Mouse (Mus musculus) lung, embryonic 14.5 days (tissue): Measurements from ENCODE around the gene Fto. TPM values are rescaled to one million over a fixed set of nuclear protein-coding genes. Genes with fewer than 3 reads are reported as not detected.

Experiments used
- ATAC-seq: fragments of 200-750 bp; cut with Nextera tagmentation; 2 replicates; pipeline ENCODE4 v1.8.0; 2017; ENCODE audit warnings: mild to moderate bottlenecking, moderate TSS enrichment, moderate library complexity; ENCODE audit not compliant: insufficient read depth
- DNase-seq: peaks from one replicate; pipeline ENCODE4 v3.0.0-alpha.2; 2015
- H3K27ac ChIP-seq: fragments of 300-500 bp; sonication (generic); 2 replicates; pipeline ENCODE4 v1.5.1; 2014; ENCODE audit warnings: low read depth, mild to moderate bottlenecking, moderate library complexity
- H3K27me3 ChIP-seq: fragments of 300-500 bp; sonication (generic); 2 replicates; pipeline ENCODE4 v1.6.1; 2014; ENCODE audit warnings: low read length, control low read depth; ENCODE audit not compliant: insufficient read depth
- H3K36me3 ChIP-seq: fragments of 300-500 bp; sonication (generic); 2 replicates; pipeline ENCODE4 v1.6.1; 2014; ENCODE audit warnings: control low read depth; ENCODE audit not compliant: insufficient read depth
- H3K4me1 ChIP-seq: fragments of 300-500 bp; sonication (generic); 2 replicates; pipeline ENCODE4 v1.6.1; 2014; ENCODE audit warnings: antibody characterized with exemption, control low read depth; ENCODE audit not compliant: insufficient read depth
- H3K4me2 ChIP-seq: fragments of 300-500 bp; sonication (generic); 2 replicates; pipeline ENCODE4 v1.6.1; 2014; ENCODE audit warnings: mild to moderate bottlenecking
- H3K4me3 ChIP-seq: fragments of 300-500 bp; sonication (generic); 2 replicates; pipeline ENCODE4 v1.5.1; 2014; ENCODE audit warnings: low read depth, low read length
- H3K9ac ChIP-seq: fragments of 300-500 bp; sonication (generic); 2 replicates; pipeline ENCODE4 v1.6.1; 2014
- H3K9me3 ChIP-seq: fragments of 300-500 bp; sonication (generic); 2 replicates; pipeline ENCODE4 v1.6.1; 2016; ENCODE audit warnings: low read depth, low read length, control low read depth
- CTCF ChIP-seq: IDR thresholded peaks from 2 replicates; pipeline ENCODE4 v1.5.1; 2016; ENCODE audit warnings: antibody characterized with exemption, low read depth
- WGBS: fragments of 180-500 bp; shearing (Covaris S2); extraction: QIAGEN DNeasy Blood & Tissue Kit; methylation state at CpG from one replicate; pipeline ENCODE4 v1.1.7; 2014; 5-methylcytosine and 5-hydroxymethylcytosine counted together
- polyA plus RNA-seq: library from polyadenylated mRNA; unstranded; fragments of >200 nt; fragmentation: Nextera tagmentation; extraction: Ambion mirVana; gene quantifications from 2 replicates; pipeline ENCODE4 v1.2.1, GENCODE M21; 2014

The Fto gene
- polyA plus RNA-seq, 1 experiment from 2014 or later, result 104 TPM

GRCm38 (mm10) chr8:91607091-91607490 lies 293.8 kb downstream of the Fto start:
- H3K9ac ChIP-seq, result no peak overlapping the region
- H3K27ac ChIP-seq, result no peak overlapping the region
- H3K4me2 ChIP-seq, result no peak overlapping the region
- DNase-seq, result no peak
- no peak overlapping the region for H3K4me3 ChIP-seq
- H3K36me3 ChIP-seq, result no peaks in the 10 kb centered on the region
- 81% methylated on average over 5 of the region's 5 CpGs for WGBS
- no peaks in the 10 kb centered on the region for H3K9me3 ChIP-seq
- H3K4me1 ChIP-seq, result no peaks in the 10 kb centered on the region
- no peaks in the 10 kb centered on the region for H3K27me3 ChIP-seq
- no peak for TF ChIP-seq CTCF
- no peak for ATAC-seq

- Histone ChIP-seq H3K27me3 (no peaks in the 10 kb centered on the region), H3K27ac (no peak overlapping the region), H3K9me3 (no peaks in the 10 kb centered on the region), H3K4me3 (no peak overlapping the region), H3K36me3 (no peaks in the 10 kb centered on the region), H3K4me1 (peaks cover 10% of the 10 kb centered on the region), H3K9ac (no peak overlapping the region), H3K4me2 (no peak overlapping the region)
- DNase-seq (no peak), ATAC-seq (no peak)
- TF ChIP-seq CTCF, result no peak
- 46% methylated on average over 7 of the region's 7 CpGs for WGBS
Measured at GRCm38 (mm10) chr8:91611191-91611590, 297.9 kb downstream of the Fto start.

- no peak overlapping the region for H3K4me2 ChIP-seq
Measured at GRCm38 (mm10) chr8:91611723-91612362, 298.5 kb downstream of the Fto start.

GRCm38 (mm10) chr8:91612387-91613130 lies 299.2 kb downstream of the Fto start:
- ATAC-seq (peak; percentile 43; the same call in 1 of the 2 replicates), DNase-seq (no peak)
- Histone ChIP-seq H3K27ac (no peak overlapping the region), H3K36me3 (no peaks in the 10 kb centered on the region), H3K4me2 (no peak overlapping the region), H3K4me1 (peaks cover 10% of the 10 kb centered on the region), H3K9ac (no peak overlapping the region), H3K4me3 (no peak overlapping the region), H3K9me3 (no peaks in the 10 kb centered on the region), H3K27me3 (no peaks in the 10 kb centered on the region)
- no peak for TF ChIP-seq CTCF
- WGBS, result 45% methylated on average over 18 of the region's 18 CpGs

More at GRCm38 (mm10) chr8:91611723-91612362, 298.5 kb downstream of the Fto start:
- H3K27me3 ChIP-seq, result no peaks in the 10 kb centered on the region
- H3K9me3 ChIP-seq, result no peaks in the 10 kb centered on the region
- no peak overlapping the region for H3K9ac ChIP-seq
- DNase-seq, result no peak
- H3K4me3 ChIP-seq, result no peak overlapping the region
- no peak for ATAC-seq
- 67% methylated on average over 14 of the region's 14 CpGs for WGBS
- H3K36me3 ChIP-seq, result no peaks in the 10 kb centered on the region
- TF ChIP-seq CTCF, result no peak
- peaks cover 10% of the 10 kb centered on the region for H3K4me1 ChIP-seq
- no peak overlapping the region for H3K27ac ChIP-seq

- no peaks in the 10 kb centered on the region for H3K27me3 ChIP-seq
- DNase-seq (peak; percentile 57), ATAC-seq (peak; percentile 28; the same call in 1 of the 2 replicates)
- H3K27ac ChIP-seq, result no peak overlapping the region
- no peak for TF ChIP-seq CTCF
- peaks cover 10% of the 10 kb centered on the region for H3K4me1 ChIP-seq
- H3K36me3 ChIP-seq, result no peaks in the 10 kb centered on the region
- H3K4me2 ChIP-seq, result no peak overlapping the region
- H3K9ac ChIP-seq, result no peak overlapping the region
- H3K4me3 ChIP-seq, result no peak overlapping the region
- 33% methylated on average over 9 of the region's 9 CpGs for WGBS
- no peaks in the 10 kb centered on the region for H3K9me3 ChIP-seq
Measured at GRCm38 (mm10) chr8:91613603-91614002, 300.3 kb downstream of the Fto start.

GRCm38 (mm10) chr8:91615196-91615595 lies 301.9 kb downstream of the Fto start:
- no peaks in the 10 kb centered on the region for H3K27me3 ChIP-seq
- TF ChIP-seq CTCF, result no peak
- H3K9ac ChIP-seq, result no peak overlapping the region
- 79% methylated on average over 8 of the region's 8 CpGs for WGBS
- no peak for ATAC-seq
- H3K4me1 ChIP-seq, result peaks cover 10% of the 10 kb centered on the region
- no peaks in the 10 kb centered on the region for H3K9me3 ChIP-seq
- H3K4me3 ChIP-seq, result no peak overlapping the region
- DNase-seq, result no peak
- no peak overlapping the region for H3K4me2 ChIP-seq
- H3K27ac ChIP-seq, result no peak overlapping the region
- H3K36me3 ChIP-seq, result no peaks in the 10 kb centered on the region
